Mouse (Mus musculus) liver, adult 2 months (tissue): Measurements from ENCODE around the gene Adgrv1. TPM values are rescaled to one million over a fixed set of nuclear protein-coding genes. Genes with fewer than 3 reads are reported as not detected.

Source experiments
- DNase-seq: peaks from one replicate; pipeline ENCODE4 v3.0.0-alpha.2; 2011; ENCODE audit warnings: low read depth, low spot score; ENCODE audit errors: extremely low read depth
- H3K27ac ChIP-seq: fragments of 200-500 bp; replicated peaks from 2 replicates; pipeline ENCODE4 v1.5.1; 2012; ENCODE audit warnings: low read depth, mild to moderate bottlenecking, control low read depth, inconsistent platforms, low read length; ENCODE audit not compliant: insufficient read depth
- H3K27me3 ChIP-seq: fragments of 200-500 bp; 2 replicates; pipeline ENCODE4 v1.6.1; 2012; ENCODE audit warnings: mild to moderate bottlenecking, moderate library complexity, low read length, inconsistent platforms; ENCODE audit not compliant: control insufficient read depth, insufficient read depth
- H3K36me3 ChIP-seq: fragments of 200-500 bp; 2 replicates; pipeline ENCODE4 v1.6.1; 2012; ENCODE audit warnings: low read length, inconsistent platforms; ENCODE audit not compliant: control insufficient read depth, insufficient read depth
- H3K4me1 ChIP-seq: fragments of 200-500 bp; 2 replicates; pipeline ENCODE4 v1.6.1; 2011; ENCODE audit warnings: low read length; ENCODE audit not compliant: control insufficient read depth, insufficient read depth
- H3K4me3 ChIP-seq: fragments of 200-500 bp; 2 replicates; pipeline ENCODE4 v1.5.1; 2011; ENCODE audit warnings: low read depth, mild to moderate bottlenecking, control low read depth, low read length, moderate library complexity; ENCODE audit not compliant: insufficient read depth
- H3K79me2 ChIP-seq: fragments of 200-500 bp; 2 replicates; pipeline ENCODE4 v1.6.1; 2012; ENCODE audit warnings: inconsistent platforms, mild to moderate bottlenecking, low read length, moderate library complexity; ENCODE audit not compliant: control insufficient read depth, insufficient read depth
- H3K9ac ChIP-seq: fragments of 200-500 bp; 2 replicates; pipeline ENCODE4 v1.6.1; 2012; ENCODE audit warnings: low read depth, mild to moderate bottlenecking, control low read depth, inconsistent platforms, low read length
- CTCF ChIP-seq: fragments of 200-500 bp; IDR thresholded peaks from 2 replicates; pipeline ENCODE4 v1.5.1; 2011; ENCODE audit warnings: low read depth, low read length, control low read depth
- POLR2A ChIP-seq: fragments of 200-500 bp; IDR thresholded peaks from 2 replicates; pipeline ENCODE4 v1.6.1; 2011; ENCODE audit warnings: low read length, control low read depth; ENCODE audit not compliant: insufficient read depth; ENCODE audit errors: extremely low read depth
- WGBS: fragments of 180-500 bp; shearing (Covaris S2); methylation state at CpG from one replicate; pipeline ENCODE4 v1.1.7; 2018; 5-methylcytosine and 5-hydroxymethylcytosine counted together
- polyA plus RNA-seq: library from polyadenylated mRNA; depleted of rRNA; stranded (reverse); fragments of >200 nt; gene quantifications from 2 replicates; pipeline ENCODE4 v1.2.3, GENCODE M21; 2012
- total RNA-seq: library from RNA; depleted of rRNA; stranded (reverse); fragments of >200 nt; gene quantifications from 2 replicates; pipeline ENCODE4 v1.2.3, GENCODE M21; 2014

Adgrv1 gene
- total and polyA plus RNA-seq, 2 experiments = 1.5 to 3.1 TPM

DNA sequence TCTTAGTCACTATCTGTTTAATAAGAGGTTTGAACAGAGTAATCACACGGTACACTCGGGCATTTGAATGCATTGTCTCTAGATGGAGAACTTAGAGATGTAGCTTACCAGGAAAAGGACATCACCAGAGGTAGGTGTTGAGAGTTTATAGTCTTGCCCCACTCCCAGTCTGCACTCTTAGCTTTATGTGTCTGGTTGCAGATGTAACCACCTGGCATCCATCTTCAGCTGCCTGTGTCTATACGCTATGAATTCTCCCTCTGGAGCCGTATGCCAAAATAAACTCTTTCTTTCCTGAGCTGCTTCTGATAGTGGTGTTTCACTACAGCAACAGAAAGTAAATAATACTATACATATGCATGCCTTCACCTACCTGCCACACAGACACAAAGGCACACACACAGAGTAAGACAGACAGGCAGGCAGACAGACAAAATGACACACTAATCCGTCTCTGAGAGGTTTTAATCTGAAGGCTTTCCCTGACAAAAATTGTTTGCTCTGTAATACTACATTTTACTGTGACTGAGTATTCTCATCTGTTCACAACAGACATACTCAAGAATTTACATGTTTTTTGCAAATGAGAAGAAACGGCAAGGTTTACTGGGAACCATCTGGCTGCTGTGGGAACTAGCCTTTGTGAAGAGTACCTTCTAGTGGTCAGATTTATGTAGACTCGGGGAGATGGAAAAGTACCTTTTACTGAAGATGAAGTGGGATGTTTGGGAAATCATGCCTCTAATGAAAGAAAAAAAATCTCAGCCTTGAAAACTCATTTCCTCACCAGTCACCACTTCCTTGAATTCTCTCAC is 318.4 kb downstream of the Adgrv1 start:
- Histone ChIP-seq H3K9ac (no peak overlapping the region), H3K79me2 (no peaks in the 10 kb centered on the region; the same call in 1 of the 2 replicates), H3K36me3 (no peaks in the 10 kb centered on the region), H3K4me1 (peaks cover 10% of the 10 kb centered on the region), H3K27me3 (no peaks in the 10 kb centered on the region), H3K27ac (no peak overlapping the region), H3K4me3 (no peak overlapping the region)
- no peak for TF ChIP-seq POLR2A
- TF ChIP-seq CTCF = peak; percentile 20; the same call in 1 of the 2 replicates
- 61% methylated on average over 7 of the region's 7 CpGs for WGBS
- DNase-seq = peak; percentile 66

DNA sequence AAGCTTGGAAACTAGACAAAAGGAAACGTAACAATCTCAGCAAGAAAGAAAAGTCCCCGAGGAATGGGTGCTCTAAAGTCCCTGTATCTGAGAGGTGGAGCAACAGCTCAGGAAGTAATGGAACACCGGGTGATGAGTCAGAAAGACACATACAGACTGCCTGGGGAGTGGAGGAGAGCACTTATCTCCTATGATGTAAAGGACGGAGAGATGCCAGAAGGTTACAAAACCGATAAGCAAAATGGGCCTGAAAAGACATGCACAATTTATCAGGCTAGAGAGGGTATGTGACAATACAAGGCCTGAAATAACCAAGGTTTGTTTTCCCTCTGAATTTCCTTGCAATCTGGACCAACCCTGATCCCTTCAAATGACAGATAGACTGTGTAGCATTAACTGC is 320.8 kb downstream of the Adgrv1 start:
- Histone ChIP-seq H3K4me3 (no peak overlapping the region), H3K36me3 (no peaks in the 10 kb centered on the region), H3K27ac (no peak overlapping the region), H3K9ac (no peak overlapping the region), H3K27me3 (no peaks in the 10 kb centered on the region), H3K4me1 (peaks cover 10% of the 10 kb centered on the region), H3K79me2 (no peaks in the 10 kb centered on the region; the same call in 1 of the 2 replicates)
- no peak for TF ChIP-seq POLR2A
- no peak for TF ChIP-seq CTCF
- no peak for DNase-seq
- 75% methylated on average over 5 of the region's 5 CpGs for WGBS

DNA sequence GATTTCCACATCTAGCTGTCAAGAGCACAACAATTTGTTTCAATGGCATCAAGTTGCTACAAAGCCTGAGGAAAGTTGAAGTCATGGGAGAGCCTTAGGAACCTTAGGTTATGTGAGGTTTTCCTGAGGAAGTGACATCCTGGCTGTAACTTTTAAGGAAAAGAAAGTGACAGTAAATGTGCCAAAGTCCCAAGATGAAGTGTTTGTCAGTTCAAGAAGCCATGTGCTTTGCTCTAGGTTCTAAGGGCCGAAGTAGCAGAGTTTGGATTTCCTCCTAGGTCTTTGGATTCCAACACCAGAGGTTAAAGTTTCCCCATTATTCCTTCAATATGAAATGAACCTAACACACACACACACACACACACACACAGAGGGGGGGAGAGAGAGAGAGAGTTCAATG is 332.1 kb downstream of the Adgrv1 start:
- TF ChIP-seq CTCF (no peak), POLR2A (no peak)
- H3K27ac ChIP-seq = no peak overlapping the region
- no peaks in the 10 kb centered on the region for H3K36me3 ChIP-seq
- H3K9ac ChIP-seq = no peak overlapping the region
- no peak for DNase-seq
- no peaks in the 10 kb centered on the region for H3K27me3 ChIP-seq
- WGBS = 90% methylated on average over 1 of the region's 1 CpGs
- no peaks in the 10 kb centered on the region for H3K4me1 ChIP-seq
- no peaks in the 10 kb centered on the region for H3K79me2 ChIP-seq
- H3K4me3 ChIP-seq = no peak overlapping the region

DNA sequence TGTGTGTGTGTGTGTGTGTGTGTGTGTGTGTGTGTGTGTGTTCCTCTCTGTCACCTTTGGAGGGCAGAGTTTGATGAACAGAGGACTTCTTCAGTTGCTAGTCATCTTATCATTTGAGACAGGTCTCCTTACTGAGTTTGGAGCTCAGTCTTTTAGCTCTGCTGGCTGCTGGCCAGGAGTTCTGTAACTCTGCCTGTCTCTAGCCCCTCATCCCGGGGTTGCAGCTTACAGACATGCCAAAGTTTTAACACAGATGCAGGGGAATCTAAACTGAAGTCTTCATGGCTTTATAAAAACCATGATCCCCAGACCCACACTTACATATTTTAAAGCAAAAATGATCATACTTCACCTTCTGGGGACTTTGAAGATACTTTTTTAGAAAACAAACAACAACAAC is 338.8 kb downstream of the Adgrv1 start:
- H3K4me1 ChIP-seq = no peaks in the 10 kb centered on the region
- H3K4me3 ChIP-seq = no peak overlapping the region
- no peak for DNase-seq
- TF ChIP-seq POLR2A = no peak
- no peak for TF ChIP-seq CTCF
- no peaks in the 10 kb centered on the region for H3K27me3 ChIP-seq
- H3K36me3 ChIP-seq = no peaks in the 10 kb centered on the region
- H3K27ac ChIP-seq = no peak overlapping the region
- H3K79me2 ChIP-seq = no peaks in the 10 kb centered on the region
- no peak overlapping the region for H3K9ac ChIP-seq
- WGBS = 78% methylated on average over 1 of the region's 1 CpGs

DNA sequence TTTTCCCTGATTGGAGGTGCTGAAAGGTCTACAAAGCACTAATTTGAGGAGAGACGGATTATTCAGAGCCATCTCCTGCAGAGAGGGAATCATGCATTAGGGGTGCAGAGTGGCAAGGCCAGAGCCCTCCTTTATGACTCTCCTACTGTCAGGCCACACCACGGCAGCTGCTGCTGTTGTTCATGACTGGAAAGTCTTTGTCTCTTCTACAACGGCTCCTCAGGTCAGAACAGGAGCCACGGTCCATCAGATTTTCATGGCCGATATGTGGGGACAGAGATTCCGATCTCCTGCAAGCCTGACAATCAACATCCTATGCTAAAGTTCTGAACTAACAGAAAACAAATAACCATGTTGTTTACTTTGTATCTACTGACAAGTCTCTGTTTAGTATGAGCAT is 350.8 kb downstream of the Adgrv1 start:
- Histone ChIP-seq H3K36me3 (no peaks in the 10 kb centered on the region), H3K79me2 (no peaks in the 10 kb centered on the region), H3K27me3 (no peaks in the 10 kb centered on the region), H3K4me1 (0 out of 2 replicates have a peak, but pooled peaks cover 2% of the 10 kb centered on the region), H3K27ac (no peak overlapping the region), H3K9ac (no peak overlapping the region), H3K4me3 (no peak overlapping the region)
- DNase-seq = no peak
- WGBS = 90% methylated on average over 6 of the region's 6 CpGs
- TF ChIP-seq CTCF = no peak
- TF ChIP-seq POLR2A = no peak

DNA sequence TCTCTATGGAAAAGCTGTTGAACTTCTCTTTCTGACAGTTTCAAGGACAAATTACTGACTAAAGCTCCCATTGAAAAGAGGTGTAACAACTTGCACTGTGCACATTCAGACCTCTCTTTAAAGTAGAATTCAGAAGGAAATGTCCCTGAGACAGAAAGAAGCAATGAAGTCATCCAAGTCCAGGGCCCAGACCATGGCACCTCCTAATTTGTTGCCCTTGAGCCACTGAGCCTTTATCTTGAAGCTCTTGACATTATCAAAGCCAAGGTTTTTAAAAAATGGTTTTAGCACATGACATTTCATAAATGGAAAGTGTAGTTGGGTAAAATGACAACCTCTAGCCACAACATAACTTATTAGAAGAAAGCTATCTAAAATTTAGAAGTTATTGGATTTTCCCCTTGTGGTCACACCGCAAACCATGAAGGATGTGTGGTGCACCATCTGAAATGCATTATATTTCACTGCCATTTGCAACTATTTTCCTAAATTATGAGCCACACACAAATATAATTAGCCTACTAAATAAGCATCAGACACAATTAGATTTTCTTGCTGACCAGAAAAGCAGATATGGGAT is 352.2 kb downstream of the Adgrv1 start:
- TF ChIP-seq CTCF = no peak
- TF ChIP-seq POLR2A = no peak
- WGBS = 97% methylated on average over 1 of the region's 1 CpGs
- DNase-seq = no peak

More for the DNA sequence above, 352.2 kb downstream of the Adgrv1 start:
- Histone ChIP-seq H3K36me3 (no peaks in the 10 kb centered on the region), H3K27ac (no peak overlapping the region), H3K9ac (no peak overlapping the region), H3K27me3 (no peaks in the 10 kb centered on the region), H3K4me1 (0 out of 2 replicates have a peak, but pooled peaks cover 2% of the 10 kb centered on the region), H3K79me2 (no peaks in the 10 kb centered on the region), H3K4me3 (no peak overlapping the region)
